Mouse (Mus musculus) fibroblast of lung, adult 2 months (primary cell): ENCODE results near the gene Pdgfra.

ENCODE experiments used
- DNase-seq: peaks from one replicate; pipeline ENCODE4 v3.0.0-alpha.2; 2011; ENCODE audit warnings: low read depth

The Pdgfra gene

DNA sequence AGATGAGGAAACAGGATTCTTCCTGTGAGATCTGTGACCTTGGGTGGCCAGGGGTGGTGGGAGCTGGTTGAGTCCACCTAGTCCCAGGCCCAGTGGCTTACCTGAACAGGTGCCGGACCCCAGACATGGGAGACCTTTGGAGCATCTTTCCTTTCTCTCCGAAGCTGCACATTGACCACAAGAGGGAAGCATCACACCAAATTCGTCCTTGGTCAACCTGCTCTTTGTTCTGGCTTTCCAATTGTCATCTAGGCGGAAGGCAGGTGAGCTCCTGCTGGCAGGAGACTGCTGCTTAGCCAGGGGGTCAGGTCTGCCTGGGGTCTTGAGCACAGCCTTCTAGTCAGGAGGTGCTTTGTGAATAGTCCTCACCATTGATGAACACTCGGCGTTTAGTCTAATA is 62.4 kb downstream of the Pdgfra start:
- no peak for DNase-seq

DNA sequence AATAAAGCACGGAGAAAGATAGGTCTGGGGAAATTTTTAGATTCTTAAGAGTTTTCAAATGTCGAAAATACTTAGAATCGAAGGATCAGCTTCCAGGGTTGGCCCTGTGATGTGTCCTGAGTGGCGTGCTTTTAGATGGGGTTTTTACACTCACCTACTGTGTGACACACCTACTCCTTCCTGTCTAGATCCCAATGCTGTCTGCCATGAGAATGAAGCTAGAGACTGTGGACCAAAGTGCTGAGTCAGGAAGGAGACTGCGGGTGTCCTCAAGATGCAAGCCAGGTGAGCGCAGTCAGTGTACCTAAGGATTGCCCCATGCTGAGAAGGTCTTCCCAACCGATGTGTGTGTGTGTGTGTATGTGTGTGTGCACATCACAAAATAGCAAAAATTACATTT is 62.8 kb downstream of the Pdgfra start:
- DNase-seq, result no peak

DNA sequence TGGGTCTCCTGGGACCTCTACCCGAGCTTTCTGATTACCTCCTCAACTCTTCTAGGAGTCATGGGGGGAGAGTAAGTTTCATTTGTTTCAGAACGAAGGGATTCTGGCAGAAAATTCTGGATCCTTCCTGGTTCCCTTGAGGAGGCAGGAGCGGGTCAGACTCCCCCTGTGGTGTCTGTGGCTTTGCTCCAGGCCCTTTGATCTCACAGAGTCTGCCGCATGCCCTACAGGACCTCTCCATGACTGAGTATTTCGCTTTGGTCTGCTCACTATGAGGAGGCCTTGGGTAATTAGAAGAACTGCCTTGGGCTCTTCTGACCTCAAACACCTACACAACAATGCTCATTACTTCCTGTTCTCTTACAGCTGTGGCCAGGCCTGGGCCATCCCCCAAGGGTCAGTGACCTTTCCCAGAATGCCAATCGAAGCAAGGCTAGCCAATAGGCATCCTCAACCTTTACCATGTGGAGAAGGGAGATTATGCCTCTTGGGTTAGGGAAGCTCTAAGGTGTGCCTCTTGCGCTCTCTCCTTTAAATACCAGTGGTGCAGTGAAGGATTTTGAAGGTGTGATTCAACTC is 63.7 kb downstream of the Pdgfra start:
- DNase-seq, result no peak

- no peak for DNase-seq
These were observed 69.5 kb downstream of the Pdgfra start for GRCm38 (mm10) chr5:75221610-75222009.

GRCm38 (mm10) chr5:75222491-75223265 is 70.6 kb downstream of the Pdgfra start:
- no peak for DNase-seq

GRCm38 (mm10) chr5:75238363-75238762 is 86.3 kb downstream of the Pdgfra start:
- peak; percentile 6 for DNase-seq

GRCm38 (mm10) chr5:75238928-75239777 is 87.1 kb downstream of the Pdgfra start:
- no peak for DNase-seq

GRCm38 (mm10) chr5:75247070-75247740 is 95.1 kb downstream of the Pdgfra start:
- no peak for DNase-seq
